Mouse (Mus musculus): ENCODE results near the gene Zfp536.

The Zfp536 gene

GRCm38 (mm10) chr7:37471726-37472125 lies 301.7 kb downstream of the Zfp536 start:
- DNase-seq (ENCODE audit: low spot score): no peak

- DNase-seq (ENCODE audit: low spot score): no peak
These were observed 306.8 kb downstream of the Zfp536 start for GRCm38 (mm10) chr7:37466477-37467243.

- DNase-seq (ENCODE audit: low spot score): no peak
These were observed 309.2 kb downstream of the Zfp536 start for GRCm38 (mm10) chr7:37464186-37464721.

GRCm38 (mm10) chr7:37447523-37447922 lies 325.9 kb downstream of the Zfp536 start:
- no peak for DNase-seq (ENCODE audit: low spot score)

- no peak for DNase-seq (ENCODE audit: low spot score)
These were observed 333.5 kb downstream of the Zfp536 start for GRCm38 (mm10) chr7:37439912-37440311.

GRCm38 (mm10) chr7:37439117-37439844 lies 334.2 kb downstream of the Zfp536 start:
- DNase-seq (ENCODE audit: low spot score): no peak

GRCm38 (mm10) chr7:37437887-37438286 lies 335.6 kb downstream of the Zfp536 start:
- no peak for DNase-seq (ENCODE audit: low spot score)

- no peak for DNase-seq (ENCODE audit: low spot score)
These were observed 340.3 kb downstream of the Zfp536 start for GRCm38 (mm10) chr7:37433156-37433555.

GRCm38 (mm10) chr7:37431471-37431870 lies 342.0 kb downstream of the Zfp536 start:
- DNase-seq (ENCODE audit: low spot score): no peak

- no peak for DNase-seq (ENCODE audit: low spot score)
These were observed 347.4 kb downstream of the Zfp536 start for GRCm38 (mm10) chr7:37426061-37426460.

GRCm38 (mm10) chr7:37422966-37423365 lies 350.5 kb downstream of the Zfp536 start:
- DNase-seq (ENCODE audit: low spot score): no peak
